Mouse (Mus musculus) kidney, adult 11 months (tissue): ENCODE measurements around the gene Unc5cl.
A peak's percentile ranks its signal among the peaks of the same experiment; 100 is the strongest.
"Not testable (repeated sequence)": the region's sequence is repeated elsewhere in the genome, so short reads cannot be mapped to it uniquely, and the experiment has no call there.

ENCODE experiments used
- DNase-seq: peaks from one replicate; pipeline ENCODE4 v3.0.0; 2022

Unc5cl gene

GRCm38 (mm10) chr17:48467395-48468231, 12.9 kb downstream of the Unc5cl start:
- DNase-seq, result peak; percentile 62

GRCm38 (mm10) chr17:48474282-48474681, 19.6 kb downstream of the Unc5cl start:
- not testable (repeated sequence) for DNase-seq

GRCm38 (mm10) chr17:48475444-48475843, 20.7 kb downstream of the Unc5cl start:
- DNase-seq, result no peak

GRCm38 (mm10) chr17:48479952-48480351, 25.3 kb downstream of the Unc5cl start:
- DNase-seq, result no peak

- no peak for DNase-seq
Measured at GRCm38 (mm10) chr17:48483764-48484163, 29.1 kb downstream of the Unc5cl start.

GRCm38 (mm10) chr17:48484191-48484590, 29.5 kb downstream of the Unc5cl start:
- DNase-seq, result no peak

- DNase-seq, result no peak
Measured at GRCm38 (mm10) chr17:48489466-48489865, 34.8 kb downstream of the Unc5cl start.

- peak; percentile 52 for DNase-seq
Measured at GRCm38 (mm10) chr17:48492621-48493020, 37.9 kb downstream of the Unc5cl start.

GRCm38 (mm10) chr17:48493582-48493981, 38.9 kb downstream of the Unc5cl start:
- no peak for DNase-seq

GRCm38 (mm10) chr17:48493986-48494385, 39.3 kb downstream of the Unc5cl start:
- DNase-seq, result no peak

GRCm38 (mm10) chr17:48497986-48498385, 43.3 kb downstream of the Unc5cl start:
- DNase-seq, result peak; percentile 16

GRCm38 (mm10) chr17:48500846-48501445, 46.2 kb downstream of the Unc5cl start:
- DNase-seq, result peak; percentile 41

GRCm38 (mm10) chr17:48505006-48505405, 50.3 kb downstream of the Unc5cl start:
- no peak for DNase-seq

- DNase-seq, result no peak
Measured at GRCm38 (mm10) chr17:48506986-48507385, 52.3 kb downstream of the Unc5cl start.

- no peak for DNase-seq
Measured at GRCm38 (mm10) chr17:48509596-48509995, 54.9 kb downstream of the Unc5cl start.

- no peak for DNase-seq
Measured at GRCm38 (mm10) chr17:48512614-48513281, 58.0 kb downstream of the Unc5cl start.

- DNase-seq, result no peak
Measured at GRCm38 (mm10) chr17:48514613-48515012, 59.9 kb downstream of the Unc5cl start.

GRCm38 (mm10) chr17:48519046-48519445, 64.3 kb downstream of the Unc5cl start:
- DNase-seq, result no peak

GRCm38 (mm10) chr17:48520352-48520751, 65.7 kb downstream of the Unc5cl start:
- no peak for DNase-seq

GRCm38 (mm10) chr17:48523056-48523455, 68.4 kb downstream of the Unc5cl start:
- DNase-seq, result no peak

GRCm38 (mm10) chr17:48533844-48534705, 79.4 kb downstream of the Unc5cl start:
- no peak for DNase-seq

- no peak for DNase-seq
Measured at GRCm38 (mm10) chr17:48538328-48538727, 83.6 kb downstream of the Unc5cl start.

- DNase-seq, result no peak
Measured at GRCm38 (mm10) chr17:48539326-48539725, 84.6 kb downstream of the Unc5cl start.
